9 mouse cellular contexts compared by ENCODE assay signal in genomic region chr17:90892327-90893259, GRCm38 (mm10).
DNase-seq lines count a peak whose midpoint lies in the region; ATAC-seq lines count a peak whose summit lies in the region.
"Had no signal": no experiment of that assay in that cellular context is flagged by ENCODE, and none has a peak within 500 bp of the region (broad histone marks: within the 10 kb centered on the region; RNA-seq: fewer than 3 reads in every experiment).

No protein-coding gene starts in this region.

- H3K4me1 ChIP-seq in hindbrain, embryonic 14.5 days (replicated peaks; ENCODE audit: control insufficient read depth, insufficient read depth, low read length), result no peaks in the 10 kb centered on the region
- no peaks in the 10 kb centered on the region for H3K4me1 ChIP-seq in limb, embryonic 15.5 days
- H3K4me1 ChIP-seq: stomach, embryonic 15.5 days had no signal

- H3K27ac ChIP-seq in hindbrain, embryonic 14.5 days, result peak overlapping the region; percentile 73
- peak overlapping the region; percentile 17 for H3K27ac ChIP-seq in limb, embryonic 15.5 days
- H3K27ac ChIP-seq: stomach, embryonic 15.5 days had no signal

- peak; percentile 84 for ATAC-seq in hindbrain, embryonic 14.5 days (ENCODE audit: low FRiP score)
- ATAC-seq in limb, embryonic 15.5 days (ENCODE audit: insufficient number of reproducible peaks, low FRiP score, low TSS enrichment, low read depth), result 0 out of 2 replicates have a peak, but pooled peaks have one; percentile 58

- H3K9ac ChIP-seq in hindbrain, embryonic 14.5 days, result no peak overlapping the region
- H3K9ac ChIP-seq in limb, embryonic 15.5 days, result no peak overlapping the region
- H3K9ac ChIP-seq: stomach, embryonic 15.5 days had no signal

- H3K4me2 ChIP-seq in hindbrain, embryonic 14.5 days (replicated peaks), result no peak overlapping the region
- H3K4me2 ChIP-seq in limb, embryonic 15.5 days, result no peak overlapping the region
- H3K4me2 ChIP-seq: stomach, embryonic 15.5 days had no signal

- H3K4me3 ChIP-seq in hindbrain, embryonic 14.5 days (replicated peaks; ENCODE audit: low read length), result no peak overlapping the region
- H3K4me3 ChIP-seq in limb, embryonic 15.5 days, result no peak overlapping the region
- H3K4me3 ChIP-seq: stomach, embryonic 15.5 days had no signal

- DNase-seq in gastrocnemius, adult 18-20 months (ENCODE audit: low spot score), result peak; percentile 2
- DNase-seq in gastrocnemius, adult 8-10 months (ENCODE audit: low spot score in 2 of 2), result no peak
- DNase-seq in cerebellum, postnatal 25 days, result peak; percentile 53 to 62
- peak; percentile 58 for DNase-seq in hindbrain, embryonic 14.5 days (ENCODE audit: low spot score)
- no peak for DNase-seq in kidney, adult 8-10 months
- no peak for DNase-seq in MN1 (ENCODE audit: low spot score)
- DNase-seq in urinary bladder, postnatal 4 days (ENCODE audit: low spot score in 2 of 2), result no peak

- WGBS in hindbrain, embryonic 14.5 days, result 52% methylated on average over 4 of the region's 4 CpGs
- 39% methylated on average over 4 of the region's 4 CpGs for WGBS in limb, embryonic 15.5 days

- no peaks in the 10 kb centered on the region for H3K27me3 ChIP-seq in hindbrain, embryonic 14.5 days (ENCODE audit: control insufficient read depth, insufficient read depth, low read length)
- H3K27me3 ChIP-seq in limb, embryonic 15.5 days, result no peaks in the 10 kb centered on the region
- H3K27me3 ChIP-seq: stomach, embryonic 15.5 days had no signal

- H3K36me3 ChIP-seq in hindbrain, embryonic 14.5 days (replicated peaks; ENCODE audit: control insufficient read depth, insufficient read depth), result no peaks in the 10 kb centered on the region
- H3K36me3 ChIP-seq in limb, embryonic 15.5 days, result no peaks in the 10 kb centered on the region
- H3K36me3 ChIP-seq: stomach, embryonic 15.5 days had no signal

- H3K9me3 ChIP-seq in hindbrain, embryonic 14.5 days (ENCODE audit: control insufficient read depth, low read length), result no peaks in the 10 kb centered on the region
- no peaks in the 10 kb centered on the region for H3K9me3 ChIP-seq in limb, embryonic 15.5 days
- H3K9me3 ChIP-seq: stomach, embryonic 15.5 days had no signal

Comparison
In these comparisons a context has a peak if more than half of its experiments do, and no peak if none do; other contexts are left out.
1. DNase-seq: peak in gastrocnemius, adult 18-20 months (single experiment), cerebellum, postnatal 25 days (2 of 2) and hindbrain, embryonic 14.5 days (single experiment); none in gastrocnemius, adult 8-10 months (0 of 2), kidney, adult 8-10 months (0 of 2), MN1 (single experiment) and urinary bladder, postnatal 4 days (0 of 2).